Mouse (Mus musculus): ENCODE data around the gene Brf1. TPM values are rescaled to one million over a fixed set of nuclear protein-coding genes. Genes with fewer than 3 reads are reported as not detected.

Brf1 gene
- polyA plus RNA-seq, 1 experiment from 2014 or later: 53.9 TPM

DNA sequence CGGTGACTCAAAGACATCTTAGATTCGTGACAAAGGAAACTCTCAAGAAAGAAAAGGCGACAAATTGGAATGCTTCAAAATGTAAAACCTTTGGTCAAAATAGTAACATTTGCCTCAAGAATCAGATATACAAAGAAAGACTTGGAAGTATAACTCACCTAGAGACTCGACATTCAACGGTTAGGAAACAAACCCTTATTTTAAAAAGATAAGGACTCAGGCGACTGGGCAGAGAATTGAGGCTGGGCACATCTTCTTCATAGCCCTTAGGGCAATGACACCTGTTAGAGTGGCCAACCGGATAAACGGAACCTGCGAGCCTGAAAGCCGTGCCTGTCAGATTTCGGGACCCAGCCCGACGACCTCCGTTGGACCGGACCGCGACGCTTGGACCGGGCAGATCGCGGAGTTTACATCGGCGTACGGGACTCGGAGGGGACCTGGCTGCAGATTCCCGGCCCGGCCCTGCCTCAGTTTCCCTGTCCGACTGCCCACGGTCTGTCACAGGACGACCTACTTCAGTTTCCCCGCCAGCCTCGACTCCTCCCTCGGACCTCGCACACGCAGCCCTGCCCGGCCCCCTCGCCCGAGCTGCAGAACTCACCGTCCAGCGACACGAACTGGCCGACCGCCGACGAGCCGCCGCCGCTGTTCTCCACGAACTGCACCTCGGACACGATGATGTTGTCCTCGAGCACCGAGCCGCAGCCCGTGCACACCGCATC is 773 bp downstream of the Brf1 start:
- H3K4me3 ChIP-seq (replicated peaks; ENCODE audit: low read length): peak overlapping the region; percentile 94
- H3K27ac ChIP-seq (ENCODE audit: low read length): peak overlapping the region; percentile 97
- 0 out of 2 replicates have a peak, but pooled peaks cover 5% of the 10 kb centered on the region for H3K36me3 ChIP-seq (ENCODE audit: control insufficient read depth, insufficient read depth, low read length)
- H3K27me3 ChIP-seq (ENCODE audit: control insufficient read depth, insufficient read depth, low read length): no peaks in the 10 kb centered on the region
- ATAC-seq (ENCODE audit: insufficient read depth, low FRiP score): no peak
- peaks cover 16% of the 10 kb centered on the region for H3K4me1 ChIP-seq (ENCODE audit: control insufficient read depth, insufficient read depth, low read length)
- peak overlapping the region; percentile 97 for H3K9ac ChIP-seq (ENCODE audit: low read length)
- WGBS: under 1% methylated on average over 56 of the region's 56 CpGs
- no peaks in the 10 kb centered on the region for H3K9me3 ChIP-seq (replicated peaks; ENCODE audit: control insufficient read depth, low read length)
- peak overlapping the region; percentile 88 for H3K4me2 ChIP-seq (ENCODE audit: low read depth, low read length)

- H3K9ac ChIP-seq (ENCODE audit: low read length): no peak overlapping the region
- H3K4me2 ChIP-seq (ENCODE audit: low read depth, low read length): no peak overlapping the region
- ATAC-seq (ENCODE audit: insufficient read depth, low FRiP score): no peak
- no peaks in the 10 kb centered on the region for H3K9me3 ChIP-seq (replicated peaks; ENCODE audit: control insufficient read depth, low read length)
- H3K4me1 ChIP-seq (ENCODE audit: control insufficient read depth, insufficient read depth, low read length): peaks cover 7% of the 10 kb centered on the region
- H3K4me3 ChIP-seq (replicated peaks; ENCODE audit: low read length): no peak overlapping the region
- WGBS: 65% methylated on average over 4 of the region's 4 CpGs
- H3K27ac ChIP-seq (ENCODE audit: low read length): no peak overlapping the region
- no peaks in the 10 kb centered on the region for H3K27me3 ChIP-seq (ENCODE audit: control insufficient read depth, insufficient read depth, low read length)
- H3K36me3 ChIP-seq (ENCODE audit: control insufficient read depth, insufficient read depth, low read length): 0 out of 2 replicates have a peak, but pooled peaks cover 12% of the 10 kb centered on the region
Observed at GRCm38 (mm10) chr12:112994153-112994552, 6.4 kb downstream of the Brf1 start.

DNA sequence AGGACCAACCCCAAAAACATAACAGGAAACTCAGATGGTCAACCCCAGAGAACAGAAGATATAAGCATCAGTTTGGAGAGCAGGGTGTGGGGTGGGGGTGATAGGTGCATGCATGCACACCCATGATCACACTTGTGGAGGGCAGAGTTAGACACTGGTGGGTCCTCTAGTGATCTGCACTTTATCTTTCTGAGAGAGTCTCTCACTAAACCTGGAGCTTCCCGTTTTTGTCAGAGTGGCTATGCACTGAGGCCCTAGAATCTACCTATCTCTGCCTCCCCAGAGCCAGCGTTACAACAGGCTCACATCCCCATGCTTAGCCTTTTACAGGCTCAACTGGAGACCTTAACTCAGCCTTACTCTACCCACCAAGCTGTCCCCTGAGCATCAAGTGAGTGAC is 9.1 kb downstream of the Brf1 start:
- H3K9ac ChIP-seq (ENCODE audit: low read length): no peak overlapping the region
- 0 out of 2 replicates have a peak, but pooled peaks cover 12% of the 10 kb centered on the region for H3K36me3 ChIP-seq (ENCODE audit: control insufficient read depth, insufficient read depth, low read length)
- H3K4me1 ChIP-seq (ENCODE audit: control insufficient read depth, insufficient read depth, low read length): no peaks in the 10 kb centered on the region
- H3K4me2 ChIP-seq (ENCODE audit: low read depth, low read length): no peak overlapping the region
- no peak for ATAC-seq (ENCODE audit: insufficient read depth, low FRiP score)
- WGBS: 80% methylated on average over 2 of the region's 2 CpGs
- H3K27ac ChIP-seq (ENCODE audit: low read length): no peak overlapping the region
- no peak overlapping the region for H3K4me3 ChIP-seq (replicated peaks; ENCODE audit: low read length)
- H3K27me3 ChIP-seq (ENCODE audit: control insufficient read depth, insufficient read depth, low read length): no peaks in the 10 kb centered on the region
- no peaks in the 10 kb centered on the region for H3K9me3 ChIP-seq (replicated peaks; ENCODE audit: control insufficient read depth, low read length)

DNA sequence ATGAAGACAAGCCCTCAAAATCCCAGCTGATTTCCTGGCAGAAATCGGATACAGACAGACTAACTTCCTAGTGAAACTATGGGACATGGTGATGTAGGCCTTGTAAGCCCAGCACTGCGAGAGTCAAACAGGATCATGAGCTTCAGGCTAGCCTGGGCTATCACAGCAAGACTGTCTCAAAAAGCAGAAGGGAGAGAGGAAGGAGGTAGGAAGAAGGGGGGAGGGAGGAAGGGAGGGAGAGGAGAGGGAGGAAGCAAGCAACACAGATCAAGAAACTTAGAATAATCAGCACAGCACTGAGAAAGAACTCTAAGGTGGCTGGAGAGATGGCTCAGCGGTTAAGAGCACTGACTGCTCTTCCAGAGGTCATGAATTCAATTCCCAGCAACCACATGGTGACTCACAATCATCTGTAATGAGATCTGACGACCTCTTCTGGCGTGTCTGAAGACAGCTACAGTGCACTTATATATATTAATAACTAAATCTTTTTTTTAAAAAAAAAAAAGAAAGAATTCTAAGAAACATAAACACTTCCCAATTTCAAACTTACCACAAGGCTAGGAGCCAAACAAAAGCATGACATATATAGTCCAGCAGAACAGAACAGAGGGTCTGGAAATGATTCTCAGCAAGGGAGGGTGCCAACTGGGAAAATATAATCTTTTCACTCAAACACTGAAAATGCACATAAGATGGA is 9.6 kb downstream of the Brf1 start:
- WGBS: 75% methylated on average over 5 of the region's 5 CpGs
- no peak overlapping the region for H3K4me2 ChIP-seq (ENCODE audit: low read depth, low read length)
- no peak for ATAC-seq (ENCODE audit: insufficient read depth, low FRiP score)
- no peaks in the 10 kb centered on the region for H3K27me3 ChIP-seq (ENCODE audit: control insufficient read depth, insufficient read depth, low read length)
- H3K9me3 ChIP-seq (replicated peaks; ENCODE audit: control insufficient read depth, low read length): no peaks in the 10 kb centered on the region
- no peak overlapping the region for H3K27ac ChIP-seq (ENCODE audit: low read length)
- no peak overlapping the region for H3K9ac ChIP-seq (ENCODE audit: low read length)
- no peak overlapping the region for H3K4me3 ChIP-seq (replicated peaks; ENCODE audit: low read length)
- 0 out of 2 replicates have a peak, but pooled peaks cover 9% of the 10 kb centered on the region for H3K36me3 ChIP-seq (ENCODE audit: control insufficient read depth, insufficient read depth, low read length)
- no peaks in the 10 kb centered on the region for H3K4me1 ChIP-seq (ENCODE audit: control insufficient read depth, insufficient read depth, low read length)

- Histone ChIP-seq H3K9ac (ENCODE audit: low read length) (no peak overlapping the region), H3K4me3 (replicated peaks; ENCODE audit: low read length) (no peak overlapping the region), H3K9me3 (replicated peaks; ENCODE audit: control insufficient read depth, low read length) (no peaks in the 10 kb centered on the region), H3K4me1 (ENCODE audit: control insufficient read depth, insufficient read depth, low read length) (no peaks in the 10 kb centered on the region), H3K36me3 (ENCODE audit: control insufficient read depth, insufficient read depth, low read length) (0 out of 2 replicates have a peak, but pooled peaks cover 9% of the 10 kb centered on the region), H3K4me2 (ENCODE audit: low read depth, low read length) (no peak overlapping the region), H3K27ac (ENCODE audit: low read length) (no peak overlapping the region), H3K27me3 (ENCODE audit: control insufficient read depth, insufficient read depth, low read length) (no peaks in the 10 kb centered on the region)
- WGBS: 60% methylated on average over 6 of the region's 6 CpGs
- ATAC-seq (ENCODE audit: insufficient read depth, low FRiP score): no peak
Observed at GRCm38 (mm10) chr12:112987877-112988276, 12.6 kb downstream of the Brf1 start.

DNA sequence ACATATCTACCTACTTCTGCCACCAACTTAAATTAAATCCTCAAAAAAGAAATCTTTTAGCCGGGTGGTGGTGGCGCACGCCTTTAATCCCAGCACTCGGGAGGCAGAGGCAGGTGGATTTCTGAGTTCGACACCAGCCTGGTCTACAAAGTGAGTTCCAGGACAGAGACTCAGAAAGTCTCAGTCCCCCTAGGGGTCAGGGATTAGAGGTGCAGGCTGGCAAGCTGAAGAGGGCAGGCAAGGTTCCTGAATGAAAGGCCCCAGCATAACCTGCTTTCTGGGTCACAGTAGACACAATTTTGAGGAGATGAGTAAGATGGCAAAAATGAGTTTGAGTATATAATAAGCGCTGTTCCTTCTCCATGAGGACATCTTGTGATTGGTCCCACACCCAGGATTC is 15.2 kb downstream of the Brf1 start:
- no peak overlapping the region for H3K27ac ChIP-seq (ENCODE audit: low read length)
- no peak for ATAC-seq (ENCODE audit: insufficient read depth, low FRiP score)
- no peak overlapping the region for H3K4me3 ChIP-seq (replicated peaks; ENCODE audit: low read length)
- no peaks in the 10 kb centered on the region for H3K27me3 ChIP-seq (ENCODE audit: control insufficient read depth, insufficient read depth, low read length)
- no peak overlapping the region for H3K4me2 ChIP-seq (ENCODE audit: low read depth, low read length)
- H3K36me3 ChIP-seq (ENCODE audit: control insufficient read depth, insufficient read depth, low read length): 0 out of 2 replicates have a peak, but pooled peaks cover 6% of the 10 kb centered on the region
- 91% methylated on average over 6 of the region's 6 CpGs for WGBS
- H3K4me1 ChIP-seq (ENCODE audit: control insufficient read depth, insufficient read depth, low read length): no peaks in the 10 kb centered on the region
- H3K9me3 ChIP-seq (replicated peaks; ENCODE audit: control insufficient read depth, low read length): no peaks in the 10 kb centered on the region
- no peak overlapping the region for H3K9ac ChIP-seq (ENCODE audit: low read length)

- H3K27ac ChIP-seq (ENCODE audit: low read length): no peak overlapping the region
Observed at GRCm38 (mm10) chr12:112982031-112982430, 18.5 kb downstream of the Brf1 start.

DNA sequence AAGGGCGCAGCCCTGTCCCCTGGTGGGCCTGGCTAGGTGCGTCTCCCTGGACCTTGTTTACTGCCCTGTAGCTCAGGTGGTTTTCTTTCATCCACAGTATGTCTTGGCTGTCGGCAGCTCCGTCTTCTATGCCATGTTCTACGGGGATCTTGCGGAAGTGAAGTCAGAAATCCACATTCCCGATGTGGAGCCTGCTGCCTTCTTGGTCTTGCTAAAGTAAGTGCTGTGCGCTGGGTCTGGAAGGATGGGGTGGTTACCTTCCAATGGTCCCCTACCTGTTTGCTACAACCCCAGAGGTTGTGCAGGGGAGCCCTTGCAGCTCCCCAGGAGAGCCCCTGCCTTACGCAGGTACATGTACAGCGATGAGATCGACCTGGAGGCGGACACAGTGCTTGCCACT is 23.3 kb downstream of the Brf1 start:
- WGBS: 40% methylated on average over 12 of the region's 12 CpGs
- peak overlapping the region; percentile 65 for H3K27ac ChIP-seq (ENCODE audit: low read length)
- H3K36me3 ChIP-seq (ENCODE audit: control insufficient read depth, insufficient read depth, low read length): peaks cover 10% of the 10 kb centered on the region
- H3K9me3 ChIP-seq (replicated peaks; ENCODE audit: control insufficient read depth, low read length): no peaks in the 10 kb centered on the region
- peaks cover 15% of the 10 kb centered on the region for H3K4me1 ChIP-seq (ENCODE audit: control insufficient read depth, insufficient read depth, low read length)
- H3K27me3 ChIP-seq (ENCODE audit: control insufficient read depth, insufficient read depth, low read length): no peaks in the 10 kb centered on the region
- H3K4me3 ChIP-seq (replicated peaks; ENCODE audit: low read length): peak overlapping the region; percentile 72
- peak overlapping the region; percentile 86 for H3K9ac ChIP-seq (ENCODE audit: low read length)
- H3K4me2 ChIP-seq (ENCODE audit: low read depth, low read length): peak overlapping the region; percentile 91
- ATAC-seq (ENCODE audit: insufficient read depth, low FRiP score): peak; percentile 11; the same call in 1 of the 2 replicates

More at GRCm38 (mm10) chr12:112982031-112982430, 18.5 kb downstream of the Brf1 start:
- peaks cover 6% of the 10 kb centered on the region; the same call in 1 of the 2 replicates for H3K4me1 ChIP-seq (ENCODE audit: control insufficient read depth, insufficient read depth, low read length)
- no peak for ATAC-seq (ENCODE audit: insufficient read depth, low FRiP score)
- no peak overlapping the region for H3K9ac ChIP-seq (ENCODE audit: low read length)
- H3K9me3 ChIP-seq (replicated peaks; ENCODE audit: control insufficient read depth, low read length): no peaks in the 10 kb centered on the region
- H3K36me3 ChIP-seq (ENCODE audit: control insufficient read depth, insufficient read depth, low read length): peaks cover 15% of the 10 kb centered on the region
- WGBS: 83% methylated on average over 2 of the region's 2 CpGs
- H3K4me3 ChIP-seq (replicated peaks; ENCODE audit: low read length): no peak overlapping the region
- H3K27me3 ChIP-seq (ENCODE audit: control insufficient read depth, insufficient read depth, low read length): no peaks in the 10 kb centered on the region
- H3K4me2 ChIP-seq (ENCODE audit: low read depth, low read length): no peak overlapping the region
